Comparison of ENCODE assay signal across 1 mouse cellular context in the genomic region with DNA sequence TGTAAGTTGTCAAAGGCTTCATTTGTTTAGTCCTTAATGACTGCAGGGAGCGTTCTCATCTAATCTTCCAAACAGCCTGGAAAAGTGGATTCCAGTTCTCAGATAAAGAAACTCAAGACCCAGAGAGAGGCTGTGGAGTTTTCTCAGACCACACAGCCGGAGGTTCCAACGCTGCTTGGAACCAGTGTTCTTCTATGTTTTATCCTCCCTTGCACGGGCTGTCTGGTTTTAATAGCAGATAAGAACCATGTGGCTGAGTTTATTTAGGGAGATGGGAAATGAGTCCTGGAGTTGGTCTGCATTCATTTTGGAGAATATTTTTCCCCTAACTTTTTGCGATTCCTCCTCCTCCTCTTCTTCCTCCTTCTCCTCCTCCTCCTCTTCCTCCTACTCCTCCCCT.
TF ChIP-seq lines count a peak whose summit lies in the region.

No protein-coding gene starts in this region.

TF ChIP-seq in CH12.LX, 34 proteins besides CTCF, POLR2A, EP300 and RAD21 (continued from another document):
- no peak for TF ChIP-seq ZKSCAN1 (IDR thresholded peaks at IDR 0.05; ENCODE audit: borderline replicate concordance, low read depth, low read length)
- TF ChIP-seq MAZ (IDR thresholded peaks at IDR 0.05; ENCODE audit: low read depth, low read length) = no peak
- no peak for TF ChIP-seq RCOR1 (conservative IDR thresholded peaks at IDR 0.05; ENCODE audit: low read depth, low read length)
- no peak for TF ChIP-seq UBTF (IDR thresholded peaks at IDR 0.05; ENCODE audit: low read depth, low read length)
- no peak for TF ChIP-seq TCF12 (IDR thresholded peaks at IDR 0.05; ENCODE audit: low read depth, low read length)
- TF ChIP-seq PAX5 (IDR thresholded peaks at IDR 0.05; ENCODE audit: low read length) = no peak
- no peak for TF ChIP-seq MAX (IDR thresholded peaks at IDR 0.05; ENCODE audit: low read length)
